Mouse (Mus musculus) CH12.LX (cell line): ENCODE results near the gene Slc37a3. TPM values are rescaled to one million over a fixed set of nuclear protein-coding genes. Genes with fewer than 3 reads are reported as not detected.

Experiments
- DNase-seq: peaks from one replicate; pipeline ENCODE4 v3.0.0-alpha.2; 2013; ENCODE audit errors: extremely low read depth
- H3K27ac ChIP-seq: 2 replicates; pipeline ENCODE4 v1.5.1; 2012; ENCODE audit warnings: low read depth, mild to moderate bottlenecking, control low read depth, moderate library complexity; ENCODE audit not compliant: insufficient read depth
- H3K27me3 ChIP-seq: replicated peaks from 2 replicates; pipeline ENCODE3; 2012; ENCODE audit warnings: inconsistent platforms
- H3K36me3 ChIP-seq, 2 experiments: replicated peaks in 1 of 2; 2 replicates each; pipeline versions ENCODE3 to v1.6.1; 2012; ENCODE audit warnings: inconsistent platforms in 1 of 2, low read length in 1 of 2, mild to moderate bottlenecking in 1 of 2, mixed read lengths in 1 of 2, moderate library complexity in 1 of 2; ENCODE audit not compliant: control insufficient read depth in 1 of 2, insufficient read depth in 1 of 2
- H3K4me1 ChIP-seq, 2 experiments: 2 replicates each; pipeline ENCODE4 v1.6.1; 2012; ENCODE audit warnings: inconsistent platforms in 1 of 2, moderate library complexity in 1 of 2; ENCODE audit not compliant: insufficient read depth in 2 of 2, control insufficient read depth in 1 of 2
- H3K4me2 ChIP-seq: 2 replicates; pipeline ENCODE4 v1.6.1; 2012; ENCODE audit warnings: low read depth, mild to moderate bottlenecking, control low read depth; ENCODE audit not compliant: poor library complexity, insufficient read depth, severe bottlenecking
- H3K4me3 ChIP-seq, 3 experiments: fragments of 150-350 bp in 1 of 3; sonication (generic) in 1 of 3; replicated peaks in 1 of 3; 2 replicates each; pipeline versions ENCODE3 to v1.5.1; 2011 to 2012; ENCODE audit warnings: low read depth in 2 of 3, low read length in 2 of 3, mild to moderate bottlenecking in 2 of 3, moderate library complexity in 2 of 3, control low read depth in 1 of 3, improper control_type of control experiment in 1 of 3, inconsistent platforms in 1 of 3, mixed read lengths in 1 of 3; ENCODE audit not compliant: poor library complexity in 1 of 3
- H3K79me2 ChIP-seq: replicated peaks from 2 replicates; pipeline ENCODE4 v1.6.1; 2012; ENCODE audit warnings: mild to moderate bottlenecking, moderate library complexity; ENCODE audit not compliant: control insufficient read depth, poor library complexity, insufficient read depth, severe bottlenecking; ENCODE audit errors: extremely low read depth
- H3K9ac ChIP-seq: 2 replicates; pipeline ENCODE4 v1.6.1; 2012; ENCODE audit warnings: low read depth, mild to moderate bottlenecking, control low read depth, moderate library complexity; ENCODE audit not compliant: insufficient read depth
- H3K9me3 ChIP-seq: replicated peaks from 2 replicates; pipeline ENCODE3; 2012; ENCODE audit warnings: low read length, inconsistent platforms, mixed read lengths
- BHLHE40 ChIP-seq: IDR thresholded peaks from 2 replicates; pipeline ENCODE4 v1.6.1; 2011; ENCODE audit warnings: mild to moderate bottlenecking, low read depth, low read length, improper control_type of control experiment
- CHD1 ChIP-seq: IDR thresholded peaks from 2 replicates; pipeline ENCODE4 v1.6.1; 2012; ENCODE audit warnings: low read depth, low read length, improper control_type of control experiment, inconsistent platforms
- CHD2 ChIP-seq: IDR thresholded peaks from 2 replicates; pipeline ENCODE4 v1.6.1; 2011; ENCODE audit warnings: low read length, improper control_type of control experiment
- E2F4 ChIP-seq: IDR thresholded peaks from 2 replicates; pipeline ENCODE4 v1.6.1; 2011; ENCODE audit warnings: low read depth, low read length, improper control_type of control experiment; ENCODE audit not compliant: insufficient replicate concordance
- ELF1 ChIP-seq: IDR thresholded peaks from 2 replicates; pipeline ENCODE4 v1.6.1; 2014; ENCODE audit warnings: low read depth, mild to moderate bottlenecking, inconsistent platforms, low read length, improper control_type of control experiment
- IRF4 ChIP-seq: IDR thresholded peaks from 2 replicates; pipeline ENCODE4 v1.6.1; 2014; ENCODE audit warnings: low read depth, mild to moderate bottlenecking, inconsistent platforms, low read length, improper control_type of control experiment
- JUN ChIP-seq: IDR thresholded peaks from 2 replicates; pipeline ENCODE4 v1.6.1; 2011; ENCODE audit warnings: low read depth, mild to moderate bottlenecking, low read length, improper control_type of control experiment, moderate library complexity; ENCODE audit not compliant: insufficient read depth
- JUND ChIP-seq: conservative IDR thresholded peaks from 2 replicates; pipeline ENCODE4 v1.6.1; 2011; ENCODE audit warnings: low read depth, low read length, improper control_type of control experiment
- MAX ChIP-seq: IDR thresholded peaks from 2 replicates; pipeline ENCODE4 v1.6.1; 2011; ENCODE audit warnings: low read length, improper control_type of control experiment
- MAZ ChIP-seq: IDR thresholded peaks from 2 replicates; pipeline ENCODE4 v1.6.1; 2012; ENCODE audit warnings: low read depth, mild to moderate bottlenecking, inconsistent platforms, low read length, improper control_type of control experiment, moderate library complexity
- MEF2A ChIP-seq: IDR thresholded peaks from 2 replicates; pipeline ENCODE4 v1.6.1; 2014; ENCODE audit warnings: low read depth, mild to moderate bottlenecking, inconsistent platforms, low read length, improper control_type of control experiment, borderline replicate concordance
- MXI1 ChIP-seq: IDR thresholded peaks from 2 replicates; pipeline ENCODE4 v1.6.1; 2011; ENCODE audit warnings: mild to moderate bottlenecking, low read depth, low read length, improper control_type of control experiment
- MYC ChIP-seq: IDR thresholded peaks from 2 replicates; pipeline ENCODE4 v1.6.1; 2011; ENCODE audit warnings: low read depth, mild to moderate bottlenecking, improper control_type of control experiment, low read length
- NELFE ChIP-seq: IDR thresholded peaks from 2 replicates; pipeline ENCODE4 v1.6.1; 2011; ENCODE audit warnings: low read depth, low read length, improper control_type of control experiment
- PAX5 ChIP-seq: IDR thresholded peaks from 2 replicates; pipeline ENCODE4 v1.6.1; 2012; ENCODE audit warnings: low read length, inconsistent platforms, mixed read lengths
- POLR2A ChIP-seq: IDR thresholded peaks from 2 replicates; pipeline ENCODE4 v1.6.1; 2011; ENCODE audit warnings: low read depth, mild to moderate bottlenecking, improper control_type of control experiment, low read length
- POLR2AphosphoS2 ChIP-seq: IDR thresholded peaks from 2 replicates; pipeline ENCODE4 v1.6.1; 2011; ENCODE audit warnings: low read depth, low read length, improper control_type of control experiment
- RAD21 ChIP-seq: IDR thresholded peaks from 2 replicates; pipeline ENCODE4 v1.6.1; 2011; ENCODE audit warnings: low read depth, mild to moderate bottlenecking, low read length, improper control_type of control experiment, moderate library complexity
- SIN3A ChIP-seq: IDR thresholded peaks from 2 replicates; pipeline ENCODE4 v1.6.1; 2012; ENCODE audit warnings: low read length, improper control_type of control experiment, inconsistent platforms
- SMC3 ChIP-seq: IDR thresholded peaks from 2 replicates; pipeline ENCODE4 v1.6.1; 2011; ENCODE audit warnings: low read depth, low read length, improper control_type of control experiment
- USF1 ChIP-seq: IDR thresholded peaks from 2 replicates; pipeline ENCODE4 v1.6.1; 2014; ENCODE audit warnings: low read depth, mild to moderate bottlenecking, inconsistent platforms, low read length, improper control_type of control experiment
- USF2 ChIP-seq: conservative IDR thresholded peaks from 2 replicates; pipeline ENCODE4 v1.6.1; 2011; ENCODE audit warnings: low read depth, low read length, improper control_type of control experiment
- ZC3H11A ChIP-seq: IDR thresholded peaks from 2 replicates; pipeline ENCODE4 v1.6.1; 2012; ENCODE audit warnings: low read depth, mild to moderate bottlenecking, inconsistent platforms, low read length, improper control_type of control experiment
- ZKSCAN1 ChIP-seq: IDR thresholded peaks from 2 replicates; pipeline ENCODE4 v1.6.1; 2012; ENCODE audit warnings: low read depth, inconsistent platforms, low read length, improper control_type of control experiment, borderline replicate concordance
- ZMIZ1 ChIP-seq: IDR thresholded peaks from 2 replicates; pipeline ENCODE4 v1.6.1; 2012; ENCODE audit warnings: low read depth, mild to moderate bottlenecking, inconsistent platforms, low read length, improper control_type of control experiment
- ZNF384 ChIP-seq: IDR thresholded peaks from 2 replicates; pipeline ENCODE4 v1.6.1; 2012; ENCODE audit warnings: low read depth, low read length, improper control_type of control experiment, inconsistent platforms
- dilution Hi-C: fragments of 300-500 bp; cut with MboI; formaldehyde crosslinking; loops from 2 replicates; pipeline ENCODE4 v1.14.3; 2020; ENCODE audit warnings: low sequenced_read_pairs; ENCODE audit not compliant: extremely low pct_unique_long_range_greater_than_20kb, extremely low pct_ligation_motif_present
- in situ Hi-C: fragments of 300-500 bp; cut with MboI; formaldehyde crosslinking; loops from 3 replicates; pipeline ENCODE4 v1.14.3; 2019; ENCODE audit warnings: low sequenced_read_pairs, low pct_ligation_motif_present, low pct_unique_long_range_greater_than_20kb, mixed read lengths
- polyA plus RNA-seq: library from polyadenylated mRNA; unstranded; fragments of >175 nt; gene quantifications from 2 replicates; pipeline ENCODE4 v1.2.1, GENCODE M21; 2012; ENCODE audit warnings: low read depth; ENCODE audit not compliant: insufficient read length
- total RNA-seq, 2 experiments: library from RNA; depleted of rRNA; stranded (reverse); fragments of 300-350 nt in 1 of 2; fragments of >200 nt in 1 of 2; gene quantifications; 2 replicates each; pipeline ENCODE4 v1.2.3; 2012 to 2014

Gene Slc37a3
- total and polyA plus RNA-seq, 3 experiments: 2.6 to 8.7 (median 8.0) TPM

DNA sequence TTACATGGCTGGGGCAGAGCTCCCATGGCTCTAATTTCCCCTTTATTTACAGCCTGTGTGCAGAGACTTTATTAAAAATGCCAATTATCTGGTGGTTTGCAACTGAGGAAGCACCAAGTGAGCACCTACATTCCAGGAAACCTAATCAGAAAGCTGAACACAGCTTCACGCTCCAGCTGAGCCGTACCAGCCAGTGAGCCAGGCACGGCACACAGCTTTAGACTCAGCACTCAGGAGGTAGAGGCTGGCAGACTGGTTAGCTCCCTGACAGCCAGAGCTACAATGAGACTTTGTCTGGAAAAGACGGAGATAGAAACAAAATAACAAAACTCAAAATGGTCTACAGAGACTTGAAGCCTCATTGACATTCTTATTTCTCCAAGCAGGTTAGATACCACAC is 18.0 kb upstream of the Slc37a3 start:
- dilution Hi-C loops (no loop called here), in situ Hi-C loops (no loop called here)
- Histone ChIP-seq H3K79me2 (no peaks in the 10 kb centered on the region), H3K36me3 (peaks cover 22 to 47% of the 10 kb centered on the region in 2 experiments), H3K4me1 (peaks cover 7 to 18% of the 10 kb centered on the region in 2 experiments), H3K4me3 (no peak overlapping the region), H3K27ac (no peak overlapping the region), H3K4me2 (no peak overlapping the region), H3K9me3 (no peaks in the 10 kb centered on the region), H3K27me3 (no peaks in the 10 kb centered on the region), H3K9ac (no peak overlapping the region)
- no peak for DNase-seq
- TF ChIP-seq USF2 (no peak), ZNF384 (no peak), MEF2A (no peak), SIN3A (no peak), POLR2AphosphoS2 (no peak), BHLHE40 (no peak), JUN (no peak), MAZ (no peak), PAX5 (no peak), ZC3H11A (no peak), IRF4 (no peak), MYC (no peak), ZMIZ1 (no peak), USF1 (no peak), JUND (no peak), E2F4 (no peak), ELF1 (no peak), CHD1 (no peak), MAX (no peak)

DNA sequence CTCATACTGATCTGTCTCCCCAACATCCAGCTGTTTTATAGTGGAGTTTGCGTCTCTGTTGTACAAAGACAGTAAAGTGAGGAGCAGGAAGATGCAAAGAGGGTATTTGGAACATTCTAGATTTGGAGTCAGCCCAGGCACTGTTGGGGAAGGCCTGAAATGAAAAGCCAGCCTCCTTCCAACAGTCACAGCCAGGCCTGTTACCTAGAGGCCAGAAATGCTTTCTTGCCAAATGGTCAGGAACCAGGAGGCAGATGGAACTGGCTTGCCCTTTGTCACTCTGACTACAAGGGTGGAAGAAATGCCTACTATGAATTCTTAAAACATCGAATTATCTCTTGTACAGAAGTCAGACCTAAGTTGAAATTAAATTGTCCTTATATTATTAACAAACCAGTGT is 12.5 kb upstream of the Slc37a3 start:
- in situ Hi-C loops: no loop called here
- dilution Hi-C loops: no loop called here
- H3K79me2 ChIP-seq: no peaks in the 10 kb centered on the region

More for the DNA sequence above, 12.5 kb upstream of the Slc37a3 start:
- Histone ChIP-seq H3K4me2 (no peak overlapping the region), H3K9me3 (no peaks in the 10 kb centered on the region), H3K4me3 (no peak overlapping the region), H3K4me1 (no peaks in the 10 kb centered on the region), H3K9ac (no peak overlapping the region), H3K36me3 (peaks cover 9 to 11% of the 10 kb centered on the region in 2 experiments), H3K27me3 (no peaks in the 10 kb centered on the region), H3K27ac (no peak overlapping the region)
- TF ChIP-seq USF1: no peak
- no peak for TF ChIP-seq PAX5
- TF ChIP-seq POLR2AphosphoS2: no peak
- TF ChIP-seq MXI1: no peak
- no peak for TF ChIP-seq POLR2A
- TF ChIP-seq SMC3: no peak
- TF ChIP-seq JUN: no peak
- no peak for TF ChIP-seq ELF1
- no peak for TF ChIP-seq USF2
- no peak for TF ChIP-seq IRF4
- no peak for TF ChIP-seq RAD21
- TF ChIP-seq NELFE: no peak
- TF ChIP-seq ZKSCAN1: no peak
- no peak for TF ChIP-seq SIN3A
- TF ChIP-seq ZNF384: no peak
- TF ChIP-seq CHD2: no peak
- no peak for DNase-seq
